Mouse (Mus musculus): Measurements from ENCODE around the gene Zfp706.

Zfp706 gene

GRCm38 (mm10) chr15:37007233-37007958 is at the start of gene Zfp706:
Gene Zfp706 (minus strand): TSS chr15:37007773.
- in situ Hi-C loops (cut with MseI, MboI), result no loop called here

GRCm38 (mm10) chr15:37054582-37054981 is 47.0 kb upstream of the Zfp706 start:
- in situ Hi-C loops (cut with MseI, MboI), result no loop called here

GRCm38 (mm10) chr15:37053085-37053762 is 45.7 kb upstream of the Zfp706 start:
- in situ Hi-C loops (cut with MseI, MboI), result no loop called here

- in situ Hi-C loops (cut with MseI, MboI), result no loop called here
Measured at GRCm38 (mm10) chr15:37047403-37047802, 39.8 kb upstream of the Zfp706 start.

GRCm38 (mm10) chr15:37046586-37046985 is 39.0 kb upstream of the Zfp706 start:
- in situ Hi-C loops (cut with MseI, MboI), result no loop called here

- in situ Hi-C loops (cut with MseI, MboI), result no loop called here
Measured at GRCm38 (mm10) chr15:37046131-37046530, 38.6 kb upstream of the Zfp706 start.

- in situ Hi-C loops (cut with MseI, MboI), result no loop called here
Measured at GRCm38 (mm10) chr15:37045456-37045855, 37.9 kb upstream of the Zfp706 start.

GRCm38 (mm10) chr15:37042559-37042958 is 35.0 kb upstream of the Zfp706 start:
- in situ Hi-C loops (cut with MseI, MboI), result no loop called here

GRCm38 (mm10) chr15:37041214-37041613 is 33.6 kb upstream of the Zfp706 start:
- in situ Hi-C loops (cut with MseI, MboI), result no loop called here

- in situ Hi-C loops (cut with MseI, MboI), result no loop called here
Measured at GRCm38 (mm10) chr15:37038666-37039065, 31.1 kb upstream of the Zfp706 start.

- in situ Hi-C loops (cut with MseI, MboI), result no loop called here
Measured at GRCm38 (mm10) chr15:37037704-37038103, 30.1 kb upstream of the Zfp706 start.

GRCm38 (mm10) chr15:37036481-37037156 is 29.0 kb upstream of the Zfp706 start:
- in situ Hi-C loops (cut with MseI, MboI), result no loop called here

GRCm38 (mm10) chr15:37034155-37034554 is 26.6 kb upstream of the Zfp706 start:
- in situ Hi-C loops (cut with MseI, MboI), result no loop called here

GRCm38 (mm10) chr15:37033431-37033830 is 25.9 kb upstream of the Zfp706 start:
- in situ Hi-C loops (cut with MseI, MboI), result no loop called here

- in situ Hi-C loops (cut with MseI, MboI), result no loop called here
Measured at GRCm38 (mm10) chr15:37031334-37032150, 24.0 kb upstream of the Zfp706 start.

- in situ Hi-C loops (cut with MseI, MboI), result no loop called here
Measured at GRCm38 (mm10) chr15:37030929-37031328, 23.4 kb upstream of the Zfp706 start.

GRCm38 (mm10) chr15:37027956-37028355 is 20.4 kb upstream of the Zfp706 start:
- in situ Hi-C loops (cut with MseI, MboI), result no loop called here

- in situ Hi-C loops (cut with MseI, MboI), result no loop called here
Measured at GRCm38 (mm10) chr15:37026458-37026857, 18.9 kb upstream of the Zfp706 start.

GRCm38 (mm10) chr15:37020581-37021245 is 13.1 kb upstream of the Zfp706 start:
- in situ Hi-C loops (cut with MseI, MboI), result no loop called here

GRCm38 (mm10) chr15:37019434-37019833 is 11.9 kb upstream of the Zfp706 start:
- in situ Hi-C loops (cut with MseI, MboI), result no loop called here

- in situ Hi-C loops (cut with MseI, MboI), result no loop called here
Measured at GRCm38 (mm10) chr15:37011897-37012296, 4.3 kb upstream of the Zfp706 start.

All from mouse trophoblast stem cell (cell line).